Mouse (Mus musculus) thymus, postnatal 36 days (tissue): ENCODE data around the gene Speg.

Experiments used
- DNase-seq, 2 experiments: peaks; one replicate each; pipeline ENCODE4 v3.0.0; 2022; ENCODE audit warnings: mixed read lengths in 2 of 2

Speg gene

DNA sequence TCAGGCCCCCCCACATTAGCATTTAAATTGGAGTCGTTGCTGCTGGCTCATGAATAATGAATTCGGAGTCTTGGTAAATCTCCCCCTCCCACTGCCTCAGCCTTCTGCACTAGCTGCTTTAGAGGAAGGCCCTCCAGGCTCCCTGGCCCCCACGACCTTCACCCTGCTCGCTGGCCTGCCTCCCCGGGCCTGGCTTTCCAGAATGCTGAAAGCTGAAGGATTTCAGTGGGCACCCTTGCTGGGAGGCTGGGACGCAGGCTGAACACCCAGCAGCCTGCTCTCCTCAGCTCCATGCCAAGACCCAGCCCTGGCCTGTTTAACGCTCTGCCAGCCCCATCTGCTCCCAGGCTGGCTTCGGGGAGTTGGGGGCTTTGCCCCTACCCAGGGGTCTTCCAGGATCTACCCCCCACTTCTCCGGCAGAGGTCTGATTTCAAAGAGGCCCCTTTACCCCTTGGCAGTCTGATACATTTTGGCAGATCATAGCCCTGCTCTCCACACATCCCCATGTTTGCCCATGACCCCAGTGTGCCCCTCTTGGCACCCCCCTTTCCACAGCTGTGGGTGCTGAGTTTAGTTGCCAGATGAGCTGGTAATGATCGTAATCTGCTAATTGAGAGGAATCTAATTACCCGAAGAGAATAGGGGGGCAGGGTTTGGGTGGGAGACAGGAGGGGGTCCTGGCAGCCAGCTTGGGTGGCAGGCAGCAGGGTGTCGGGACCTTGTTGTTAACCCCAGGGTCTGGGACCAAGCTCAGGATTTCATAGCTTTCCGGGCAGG, 68.3 kb downstream of the Speg start:
- DNase-seq = no peak

DNA sequence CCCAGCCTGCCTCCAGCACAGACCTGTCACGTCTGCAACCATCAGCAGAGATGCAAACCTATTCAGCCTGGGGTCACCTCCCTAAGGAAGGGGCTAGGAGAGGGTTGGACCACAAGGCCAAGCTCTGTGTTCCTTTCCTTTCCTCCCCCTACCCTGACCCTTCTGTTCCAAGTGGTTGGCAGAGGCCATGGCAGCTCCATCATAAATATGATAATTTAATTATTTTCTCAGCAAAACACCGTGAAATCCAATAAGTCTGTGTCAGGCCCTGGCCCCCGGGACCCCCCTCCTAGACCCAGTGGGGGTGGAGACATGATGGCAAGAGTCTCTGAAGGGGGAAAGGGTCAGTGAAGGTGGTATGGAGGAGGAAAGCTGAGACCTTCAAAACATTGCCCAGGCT, 69.1 kb downstream of the Speg start:
- no peak for DNase-seq

DNA sequence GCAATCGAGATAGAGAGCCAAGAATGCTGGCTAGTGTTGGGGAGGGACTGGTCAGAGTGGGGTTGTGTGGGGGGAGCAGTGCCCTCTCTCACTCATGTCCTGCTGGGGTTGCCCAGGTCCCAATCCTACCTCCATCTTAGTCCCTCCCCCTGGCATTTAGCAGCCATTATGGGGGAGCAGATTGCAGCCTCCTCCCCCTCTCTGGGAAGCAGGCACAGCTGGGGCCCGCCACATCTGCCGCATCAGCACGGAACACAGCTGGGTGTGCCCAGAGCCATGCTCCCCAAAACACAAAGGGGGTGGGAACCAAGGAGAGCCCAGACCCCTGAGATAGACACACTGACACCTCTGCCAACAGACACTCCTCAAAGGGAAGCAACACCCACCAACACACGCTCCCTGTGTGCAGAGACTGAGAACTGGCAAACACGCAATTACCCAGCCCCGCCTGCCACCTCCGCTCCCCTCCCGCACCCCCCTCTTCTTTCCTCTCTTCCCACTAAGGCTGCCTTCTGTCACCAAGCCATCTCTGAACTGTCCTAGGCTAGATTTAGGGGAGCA, 70.1 kb downstream of the Speg start:
- no peak for DNase-seq

DNA sequence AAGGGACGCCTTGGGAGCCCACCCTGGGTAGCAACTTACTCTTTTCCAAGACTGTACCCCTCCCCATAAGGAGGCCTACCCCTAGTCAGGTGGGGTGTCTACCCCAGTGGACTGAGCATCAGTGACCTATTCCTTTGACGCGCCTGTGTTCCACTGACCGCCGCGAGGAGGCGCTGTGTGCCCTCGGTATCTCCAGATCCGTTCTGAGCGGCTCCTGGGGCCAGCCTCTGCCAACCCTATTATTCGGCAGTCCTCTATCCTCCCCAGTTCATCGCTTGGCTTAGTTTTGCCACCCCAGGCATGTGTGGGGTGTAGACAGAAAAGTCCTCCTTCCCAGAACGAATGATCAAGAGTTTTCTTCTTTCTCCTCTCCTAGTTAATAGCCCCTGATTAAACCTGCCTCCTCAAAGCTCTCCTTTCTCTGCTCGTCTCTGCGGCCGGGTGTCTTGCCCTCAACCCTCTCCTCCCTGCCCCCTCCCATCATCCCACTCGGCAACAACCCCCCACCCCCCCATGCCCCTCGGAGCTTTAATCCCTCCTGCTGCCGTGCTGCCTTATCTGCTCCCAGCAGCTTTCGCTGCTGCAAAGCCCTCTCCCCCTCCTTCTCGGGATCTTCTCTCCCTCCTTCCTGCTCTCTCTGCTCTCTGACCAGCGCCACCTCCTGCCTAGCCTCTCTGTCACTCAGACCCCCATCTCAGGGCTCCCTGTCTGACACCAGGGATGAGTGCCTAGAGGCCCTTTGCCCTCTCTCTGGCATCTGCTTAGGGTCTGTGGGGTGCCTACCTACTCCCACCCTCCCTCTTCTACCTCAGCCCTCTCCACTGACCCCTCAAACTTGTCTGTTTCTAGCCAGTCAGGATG, 70.9 kb downstream of the Speg start:
- peak; percentile 50 to 52 for DNase-seq

DNA sequence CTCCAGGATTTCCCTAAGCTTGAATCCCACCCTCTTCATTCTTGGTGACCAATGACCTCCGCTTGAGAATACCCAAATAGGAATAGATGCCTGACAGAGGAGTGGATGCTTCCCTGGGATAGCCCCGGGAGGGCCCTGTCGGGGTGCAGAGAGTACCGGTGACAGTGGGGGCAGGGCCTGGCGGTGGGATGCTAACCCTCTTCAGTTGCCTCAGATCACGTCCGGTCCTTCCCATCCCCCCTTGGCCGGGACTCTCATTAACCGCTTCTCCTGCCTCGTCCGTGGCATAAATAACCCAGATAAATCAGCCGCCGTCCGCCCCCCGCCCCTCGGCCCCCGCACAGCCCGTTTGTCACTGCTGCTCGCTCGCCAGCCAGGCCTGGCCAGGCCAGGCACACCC, 71.6 kb downstream of the Speg start:
- no peak for DNase-seq

DNA sequence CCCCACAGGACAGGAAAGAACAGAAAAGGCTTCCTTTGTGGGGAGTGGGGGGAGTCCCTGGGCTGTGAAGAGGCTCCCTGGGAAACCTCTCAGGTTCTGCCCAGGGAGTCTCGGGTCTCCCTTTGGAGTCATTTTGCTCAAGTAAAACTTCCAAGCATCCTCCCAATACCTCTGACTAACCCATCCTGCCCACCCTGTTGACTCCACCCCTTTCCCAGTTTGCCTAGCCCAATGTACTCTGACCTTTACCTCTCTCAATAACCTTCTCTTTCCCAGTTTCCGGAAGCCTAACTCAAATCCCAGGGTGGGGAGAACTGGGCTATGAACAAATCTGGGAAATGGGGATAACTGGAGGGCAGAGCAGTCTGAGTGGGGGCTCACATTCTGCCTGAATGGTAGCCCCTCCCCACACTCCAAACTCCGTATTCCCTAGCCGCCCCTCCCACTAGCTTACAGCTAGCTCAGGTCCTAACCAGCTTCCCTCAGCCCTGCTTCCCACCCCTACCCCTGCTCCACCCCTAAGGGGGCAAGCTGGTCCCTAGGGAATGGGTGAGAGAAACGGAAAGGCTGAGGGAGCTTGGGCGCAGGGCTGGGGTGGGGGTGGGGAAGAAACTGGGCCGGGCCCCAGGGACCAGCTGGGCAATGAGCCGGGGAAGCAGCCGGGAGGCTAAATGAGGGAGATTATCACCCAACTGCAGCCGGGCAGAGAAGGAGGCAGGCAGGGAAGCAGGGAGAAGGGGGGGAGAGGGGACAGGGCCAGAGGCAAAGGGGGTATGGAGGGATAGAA, 72.4 kb downstream of the Speg start:
- DNase-seq = no peak

DNA sequence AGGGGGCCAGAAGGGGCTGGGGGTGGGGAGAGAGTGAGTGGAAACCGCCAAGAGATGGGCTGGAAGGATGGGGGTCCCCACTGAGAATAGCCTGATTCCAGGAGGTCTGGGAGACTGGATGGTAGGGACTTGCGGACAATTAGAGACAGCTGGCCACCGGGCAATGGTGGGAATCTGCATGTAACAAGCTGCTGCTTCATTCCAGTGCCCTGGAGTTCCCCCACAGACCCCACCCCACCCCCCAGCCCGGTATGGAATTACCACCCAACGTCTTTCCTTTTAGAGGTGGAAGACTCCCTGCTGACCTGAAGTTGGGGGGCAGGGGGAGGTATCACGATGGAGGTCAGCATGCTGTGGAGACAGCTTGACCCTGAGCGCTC, 72.9 kb downstream of the Speg start:
- no peak for DNase-seq

DNA sequence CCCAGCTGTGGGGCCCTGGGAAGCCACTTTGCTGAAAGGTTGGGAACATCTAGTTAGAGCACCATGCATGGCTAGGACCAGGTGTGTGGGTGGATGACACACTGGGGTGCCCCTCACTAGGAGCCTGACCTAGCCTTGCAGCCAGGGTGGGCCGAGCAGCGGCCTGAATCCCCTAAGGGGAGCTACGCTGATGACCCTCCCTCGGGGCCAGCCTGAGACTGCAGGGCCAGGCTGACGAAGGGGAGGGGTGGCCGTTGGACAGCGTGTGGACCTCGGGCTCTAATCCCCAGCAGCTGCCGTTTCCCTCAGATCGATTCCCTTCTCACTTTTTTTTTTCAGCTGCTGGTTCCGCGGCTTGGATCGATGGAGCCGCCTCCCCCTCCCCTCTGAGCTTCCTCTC, 73.8 kb downstream of the Speg start:
- no peak for DNase-seq

DNA sequence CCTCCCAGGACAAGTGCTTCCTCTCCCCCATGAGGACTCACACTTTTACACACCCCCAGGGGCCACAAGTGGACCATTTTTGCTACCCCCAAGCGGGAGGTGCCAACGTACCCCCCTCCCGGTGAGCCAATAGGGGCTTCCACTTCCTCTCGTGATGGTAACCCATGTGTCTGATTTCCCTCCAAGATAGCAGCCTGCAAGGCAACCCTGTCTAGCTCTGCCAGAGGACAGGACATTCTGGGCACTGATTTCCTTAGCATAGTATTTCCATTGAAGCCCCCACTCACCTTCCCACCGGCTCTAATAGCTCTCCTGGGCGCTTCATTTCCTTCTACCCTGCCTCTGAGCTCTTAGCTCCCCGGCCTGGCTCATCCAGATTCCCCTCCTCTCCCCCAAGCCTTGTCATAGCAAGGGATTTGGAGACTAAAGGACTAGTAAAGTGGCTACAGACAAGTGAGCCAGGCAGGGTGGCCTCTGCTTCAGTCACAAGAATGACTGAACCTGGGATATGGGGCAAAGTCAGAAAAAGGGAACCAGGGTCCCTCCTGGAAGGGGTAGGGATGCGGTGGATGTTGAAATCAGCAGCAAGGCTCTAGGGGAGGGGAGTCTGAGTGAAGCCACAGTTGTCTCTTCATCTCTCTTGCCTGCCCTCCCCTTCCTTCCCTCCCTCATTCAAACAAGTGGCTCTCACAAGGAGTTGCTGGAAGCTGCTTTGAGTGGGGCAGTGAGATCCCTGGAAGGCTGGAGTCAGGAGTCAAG, 74.5 kb downstream of the Speg start:
- DNase-seq = no peak

DNA sequence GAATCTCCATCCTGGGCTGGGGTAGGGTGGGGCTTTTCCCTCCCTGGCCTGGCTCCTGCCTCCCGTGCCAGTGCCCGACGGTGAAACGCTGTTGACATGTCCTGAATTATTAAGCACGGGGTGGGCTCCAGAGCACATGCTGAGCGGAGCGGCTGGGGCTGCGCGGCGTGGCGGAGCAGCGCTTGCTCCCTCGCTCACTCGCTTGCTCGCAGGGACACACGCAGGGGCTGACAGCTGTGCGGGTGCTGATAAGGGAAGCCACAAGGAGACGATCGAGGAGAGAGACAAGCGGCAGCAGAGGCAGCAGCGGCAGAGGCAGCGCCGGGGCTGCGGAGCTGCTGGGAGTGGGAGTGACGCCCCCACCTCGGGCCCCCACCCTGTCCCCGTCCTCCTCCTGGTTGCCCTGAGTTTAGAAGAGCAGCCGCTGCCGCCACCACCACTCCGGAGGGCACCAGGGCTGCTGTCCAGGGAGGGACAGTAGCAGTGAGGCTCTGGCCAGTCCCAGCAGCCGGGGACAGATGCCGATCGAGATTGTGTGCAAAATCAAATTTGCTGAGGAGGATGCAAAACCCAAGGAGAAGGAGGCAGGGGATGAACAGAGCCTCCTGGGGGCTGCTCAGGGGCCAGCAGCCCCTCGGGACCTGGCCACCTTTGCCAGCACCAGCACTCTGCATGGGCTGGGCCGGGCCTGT, 75.4 kb downstream of the Speg start, which contains the start of gene Asic4:
Gene Asic4, plus strand, starts transcription at position 123 of the 692 bp plus-strand sequence.
- DNase-seq = no peak

DNA sequence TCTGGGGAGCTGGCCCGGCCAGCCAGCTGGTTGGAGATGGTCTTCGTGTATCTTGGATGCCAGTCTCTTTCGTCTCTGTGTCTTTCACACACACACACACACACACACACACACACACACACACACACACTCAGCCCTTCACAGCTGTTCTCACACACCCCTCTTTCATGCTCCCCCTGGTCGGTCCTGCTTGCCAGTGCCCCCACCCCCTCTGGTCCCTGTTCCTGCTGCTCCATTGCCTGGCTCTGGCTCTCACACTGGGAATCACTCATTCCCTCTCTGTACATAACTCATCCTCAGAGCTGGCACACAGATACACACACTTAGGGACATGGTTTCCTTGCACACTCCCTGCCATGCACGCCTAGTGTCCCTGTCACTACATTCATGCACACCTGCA, 76.8 kb downstream of the Speg start:
- DNase-seq = no peak

DNA sequence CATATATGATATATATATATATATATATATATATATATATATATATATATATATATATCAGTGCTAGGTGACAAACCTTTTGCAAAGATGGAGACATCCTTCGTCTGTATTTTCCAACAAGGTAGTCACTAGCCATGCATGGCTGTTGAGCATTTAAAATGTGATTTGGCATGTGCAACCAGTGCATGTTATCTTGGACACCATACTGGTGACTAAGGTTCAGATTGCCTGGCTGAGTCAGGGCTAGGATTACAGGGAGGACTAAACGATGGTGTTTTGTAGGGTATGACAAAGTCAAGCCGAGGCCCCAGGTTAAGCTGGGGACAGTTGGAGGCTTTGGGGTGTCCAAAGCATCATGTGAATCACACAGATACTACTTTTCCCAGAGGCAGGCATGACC, 80.3 kb downstream of the Speg start:
- no peak for DNase-seq

DNA sequence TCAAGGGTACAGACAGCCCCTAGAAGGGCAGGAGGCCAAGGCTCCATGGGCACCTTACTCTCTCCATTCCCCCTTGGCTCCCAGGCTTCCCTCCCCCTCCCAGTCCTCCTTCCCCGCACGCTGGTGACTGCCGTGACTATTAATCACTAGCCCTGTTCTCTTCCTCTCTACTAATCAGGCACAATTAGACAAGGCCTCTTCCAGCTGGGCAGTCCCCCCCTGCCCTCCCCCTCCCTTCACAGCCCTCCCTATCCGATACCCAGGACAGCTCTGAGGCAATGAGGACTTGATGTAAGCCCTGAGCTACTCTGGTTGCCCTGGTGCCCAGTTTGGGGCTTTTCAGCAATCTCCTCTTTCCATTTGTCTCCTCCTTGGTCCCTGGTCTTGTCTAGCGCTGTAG, 80.9 kb downstream of the Speg start:
- DNase-seq = no peak

DNA sequence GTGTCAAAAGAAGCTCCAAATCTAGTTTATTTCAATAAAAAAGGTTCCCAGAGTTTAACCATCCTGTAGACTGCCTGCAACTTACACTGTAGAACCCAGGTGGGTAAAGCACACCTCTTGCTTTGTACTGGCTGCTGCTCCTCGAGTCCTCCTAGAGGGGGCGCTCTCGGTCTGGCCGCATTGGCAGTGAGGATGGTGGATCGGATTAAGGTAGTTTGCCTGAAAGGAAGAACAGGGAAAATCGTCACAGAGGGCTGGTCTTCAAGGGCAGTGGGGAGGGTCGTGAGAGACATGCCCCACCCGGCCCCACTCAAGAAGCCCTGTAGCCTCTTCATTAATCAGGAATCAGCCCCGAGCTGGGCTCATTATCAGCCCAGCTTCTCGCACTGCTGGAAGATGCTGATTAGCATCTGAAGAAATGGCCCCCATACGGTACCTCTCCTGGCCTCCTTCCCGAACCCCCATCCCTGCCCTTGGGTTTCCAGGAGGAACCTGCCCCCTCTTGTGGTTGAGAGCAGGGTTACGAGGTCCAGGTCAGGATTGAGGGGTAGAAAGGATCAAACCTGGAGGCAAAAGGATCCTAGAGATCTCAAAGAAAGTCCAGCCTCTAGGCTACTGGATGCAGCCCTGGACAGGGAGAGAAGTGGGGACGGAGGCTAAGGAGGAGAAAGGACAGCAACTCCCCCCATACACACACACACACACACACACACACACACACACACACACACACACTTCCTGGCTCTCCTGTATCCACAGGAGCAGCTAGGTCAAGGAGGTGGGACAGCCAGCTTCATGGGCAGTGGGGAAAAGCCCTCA, 81.9 kb downstream of the Speg start:
- DNase-seq = no peak

DNA sequence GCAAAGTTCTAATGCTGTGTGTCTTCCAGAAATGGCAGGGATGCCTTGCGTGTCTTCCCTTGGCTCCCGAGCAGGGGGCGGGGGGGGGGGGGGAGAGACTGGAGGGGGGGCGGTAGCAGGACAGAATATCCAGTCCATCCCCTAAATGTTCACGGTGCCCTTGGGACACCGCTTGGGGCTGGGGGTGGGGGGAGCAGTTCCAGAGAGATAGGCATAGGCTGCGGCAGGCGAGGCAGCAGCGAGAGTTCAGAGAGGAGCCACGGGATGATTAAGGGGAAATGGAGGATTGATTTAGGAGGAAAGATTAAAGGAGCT, 82.6 kb downstream of the Speg start:
- DNase-seq = no peak

DNA sequence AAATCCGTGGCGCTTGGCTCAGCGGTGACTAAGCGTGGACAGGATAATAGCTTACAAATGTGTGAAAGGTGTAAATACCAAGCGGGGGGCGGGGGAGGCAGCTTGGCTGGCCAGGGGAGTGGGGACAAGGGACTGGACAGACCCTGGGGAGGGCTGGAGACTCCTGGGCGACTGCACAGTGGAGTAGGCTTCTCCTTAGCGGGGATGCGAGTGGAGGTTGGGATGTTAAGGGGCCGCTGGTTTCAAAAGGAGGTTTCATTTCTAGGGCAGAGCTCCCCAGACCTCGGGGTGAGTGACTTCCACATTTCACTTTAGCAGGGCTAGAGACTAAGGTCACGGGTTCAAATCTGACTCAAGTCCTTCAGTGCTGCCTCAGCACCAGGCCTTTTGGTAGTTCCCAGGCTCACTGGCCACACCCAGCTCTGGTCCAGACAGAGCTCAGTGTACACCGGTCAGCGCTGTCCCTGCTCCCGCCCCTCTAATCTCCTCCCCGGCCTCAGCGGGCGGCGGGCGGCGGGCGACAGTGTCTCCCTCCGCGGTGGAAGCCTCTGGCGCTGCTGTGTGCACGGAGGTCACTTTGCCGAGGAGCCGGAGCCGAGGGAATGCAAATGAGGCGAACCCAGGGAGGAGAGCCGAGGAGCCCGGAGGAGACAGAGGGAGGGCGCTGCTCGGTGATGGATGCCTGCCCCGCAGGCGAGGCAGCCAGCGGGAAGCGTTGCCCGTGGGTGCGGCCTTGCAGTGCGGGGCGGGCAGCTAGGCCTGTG, 83.1 kb downstream of the Speg start:
- DNase-seq = no peak

DNA sequence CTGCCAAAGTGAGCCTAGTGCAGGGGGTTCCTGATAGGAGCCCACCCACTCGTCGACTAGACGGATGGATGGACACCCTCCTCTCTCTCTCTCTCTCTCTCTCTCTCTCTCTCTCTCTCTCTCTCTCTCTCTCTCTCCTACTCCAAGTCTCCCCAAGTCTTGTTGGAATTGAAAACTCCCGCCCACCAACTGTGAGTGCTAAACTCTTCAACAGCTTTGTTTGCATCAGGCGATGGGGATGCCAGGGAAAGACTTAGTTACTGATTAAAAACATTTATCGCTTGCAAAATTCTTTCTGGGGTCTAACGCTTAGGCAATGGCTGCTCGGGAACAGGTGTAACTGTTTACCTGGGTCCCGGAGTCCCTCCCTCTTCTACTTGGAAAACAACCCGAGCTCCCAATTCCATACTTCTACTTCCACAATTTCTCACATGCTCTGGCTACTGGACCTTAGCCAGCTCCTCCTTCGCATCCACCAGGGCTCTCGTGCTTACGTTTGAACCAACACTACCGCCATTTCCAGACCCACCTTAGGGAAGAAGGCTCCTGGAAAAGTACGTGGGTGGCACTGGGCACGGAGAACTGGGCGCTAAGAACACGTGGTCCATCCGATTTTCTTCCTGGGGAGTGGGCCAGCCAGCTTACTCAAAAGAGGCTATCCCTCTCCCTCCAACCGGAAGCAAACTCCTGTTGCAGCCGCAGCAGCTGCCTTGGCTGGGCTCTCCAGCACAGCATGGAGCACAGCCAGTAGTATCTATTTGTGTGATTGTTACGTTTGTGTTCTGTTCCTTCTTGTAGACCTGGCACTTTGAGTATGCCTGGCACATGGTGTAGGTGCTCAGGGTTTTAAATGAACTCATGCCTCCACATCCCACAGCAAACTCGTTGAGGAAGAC, 83.9 kb downstream of the Speg start:
- no peak for DNase-seq

DNA sequence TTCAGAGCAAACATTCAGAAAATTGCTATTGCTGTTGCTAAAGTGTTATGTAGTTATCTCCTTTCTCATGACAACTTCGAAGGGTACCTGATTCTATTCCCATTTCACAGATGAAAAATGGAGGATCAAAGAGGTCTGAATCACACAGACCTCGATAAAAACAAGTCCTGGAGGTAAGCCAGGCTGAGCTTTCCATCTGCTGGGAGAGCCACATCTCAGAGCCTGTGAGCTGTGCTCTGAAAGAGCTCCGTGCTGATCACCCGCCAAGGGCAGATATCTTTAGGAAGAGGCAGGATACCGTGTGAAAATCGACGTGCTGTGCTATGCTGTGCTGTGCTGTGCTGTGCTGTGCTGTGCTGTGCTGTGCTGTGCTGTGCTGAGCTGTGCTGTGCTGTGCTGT, 85.2 kb downstream of the Speg start:
- DNase-seq = no peak

DNA sequence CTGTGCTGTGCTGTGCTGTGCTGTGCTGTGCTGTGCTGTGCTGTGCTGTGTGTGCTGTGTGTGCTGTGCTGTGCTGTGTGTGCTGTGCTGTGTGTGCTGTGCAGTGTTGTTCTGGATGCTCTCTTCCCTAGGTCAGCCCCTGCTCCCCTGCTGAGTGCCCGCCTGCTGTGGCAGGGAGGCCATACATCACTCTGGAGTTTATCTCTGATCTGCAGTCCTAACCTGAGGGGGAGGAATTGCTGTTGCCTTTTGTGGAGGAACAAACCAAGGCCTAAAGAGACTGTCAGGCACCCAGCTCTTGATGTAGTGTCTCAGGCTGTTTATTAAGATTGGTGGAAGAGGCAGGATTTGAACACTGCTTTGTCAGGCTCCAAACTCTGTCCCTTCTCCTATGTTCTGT, 87.5 kb downstream of the Speg start:
- DNase-seq = no peak
